Mouse (Mus musculus): ENCODE results near the gene Man1c1. TPM values are rescaled to one million over a fixed set of nuclear protein-coding genes. Genes with fewer than 3 reads are reported as not detected.

Gene Man1c1
- total RNA-seq, 1 experiment from 2014 or later: 2.0 TPM

GRCm38 (mm10) chr4:134730106-134730505 is 26.0 kb upstream of the Man1c1 start:
- ATAC-seq (ENCODE audit: extremely low read depth, insufficient number of reproducible peaks, low FRiP score, poor library complexity, severe bottlenecking): peak; percentile 27; the same call in 1 of the 2 replicates

- no peak for ATAC-seq (ENCODE audit: extremely low read depth, insufficient number of reproducible peaks, low FRiP score, poor library complexity, severe bottlenecking)
Measured at GRCm38 (mm10) chr4:134725735-134726345, 21.8 kb upstream of the Man1c1 start.

GRCm38 (mm10) chr4:134724974-134725373 is 20.9 kb upstream of the Man1c1 start:
- ATAC-seq (ENCODE audit: extremely low read depth, insufficient number of reproducible peaks, low FRiP score, poor library complexity, severe bottlenecking): no peak

GRCm38 (mm10) chr4:134723251-134723650 is 19.2 kb upstream of the Man1c1 start:
- ATAC-seq (ENCODE audit: extremely low read depth, insufficient number of reproducible peaks, low FRiP score, poor library complexity, severe bottlenecking): no peak

GRCm38 (mm10) chr4:134721076-134721475 is 17.0 kb upstream of the Man1c1 start:
- no peak for ATAC-seq (ENCODE audit: extremely low read depth, insufficient number of reproducible peaks, low FRiP score, poor library complexity, severe bottlenecking)

GRCm38 (mm10) chr4:134720371-134720770 is 16.3 kb upstream of the Man1c1 start:
- peak; percentile 6; the same call in 1 of the 2 replicates for ATAC-seq (ENCODE audit: extremely low read depth, insufficient number of reproducible peaks, low FRiP score, poor library complexity, severe bottlenecking)

GRCm38 (mm10) chr4:134719489-134719888 is 15.4 kb upstream of the Man1c1 start:
- no peak for ATAC-seq (ENCODE audit: extremely low read depth, insufficient number of reproducible peaks, low FRiP score, poor library complexity, severe bottlenecking)

GRCm38 (mm10) chr4:134713937-134714336 is 9.8 kb upstream of the Man1c1 start:
- ATAC-seq (ENCODE audit: extremely low read depth, insufficient number of reproducible peaks, low FRiP score, poor library complexity, severe bottlenecking): peak; percentile 87

- ATAC-seq (ENCODE audit: extremely low read depth, insufficient number of reproducible peaks, low FRiP score, poor library complexity, severe bottlenecking): no peak
Measured at GRCm38 (mm10) chr4:134705311-134705710, 1.2 kb upstream of the Man1c1 start.

- ATAC-seq (ENCODE audit: extremely low read depth, insufficient number of reproducible peaks, low FRiP score, poor library complexity, severe bottlenecking): no peak
Measured at GRCm38 (mm10) chr4:134704590-134704989, 500 bp upstream of the Man1c1 start.

- no peak for ATAC-seq (ENCODE audit: extremely low read depth, insufficient number of reproducible peaks, low FRiP score, poor library complexity, severe bottlenecking)
Measured at GRCm38 (mm10) chr4:134702981-134703834, 882 bp downstream of the Man1c1 start.

- peak; percentile 53 for ATAC-seq (ENCODE audit: extremely low read depth, insufficient number of reproducible peaks, low FRiP score, poor library complexity, severe bottlenecking)
Measured at GRCm38 (mm10) chr4:134701934-134702333, 2.2 kb downstream of the Man1c1 start.

GRCm38 (mm10) chr4:134700911-134701310 is 3.2 kb downstream of the Man1c1 start:
- ATAC-seq (ENCODE audit: extremely low read depth, insufficient number of reproducible peaks, low FRiP score, poor library complexity, severe bottlenecking): no peak

GRCm38 (mm10) chr4:134693202-134693940 is 10.7 kb downstream of the Man1c1 start:
- no peak for ATAC-seq (ENCODE audit: extremely low read depth, insufficient number of reproducible peaks, low FRiP score, poor library complexity, severe bottlenecking)

GRCm38 (mm10) chr4:134692388-134692787 is 11.7 kb downstream of the Man1c1 start:
- no peak for ATAC-seq (ENCODE audit: extremely low read depth, insufficient number of reproducible peaks, low FRiP score, poor library complexity, severe bottlenecking)

- no peak for ATAC-seq (ENCODE audit: extremely low read depth, insufficient number of reproducible peaks, low FRiP score, poor library complexity, severe bottlenecking)
Measured at GRCm38 (mm10) chr4:134686022-134686661, 17.9 kb downstream of the Man1c1 start.

GRCm38 (mm10) chr4:134684637-134685338 is 19.3 kb downstream of the Man1c1 start:
- ATAC-seq (ENCODE audit: extremely low read depth, insufficient number of reproducible peaks, low FRiP score, poor library complexity, severe bottlenecking): no peak

- ATAC-seq (ENCODE audit: extremely low read depth, insufficient number of reproducible peaks, low FRiP score, poor library complexity, severe bottlenecking): no peak
Measured at GRCm38 (mm10) chr4:134683892-134684291, 20.2 kb downstream of the Man1c1 start.

GRCm38 (mm10) chr4:134683008-134683407 is 21.1 kb downstream of the Man1c1 start:
- no peak for ATAC-seq (ENCODE audit: extremely low read depth, insufficient number of reproducible peaks, low FRiP score, poor library complexity, severe bottlenecking)

All from neutrophil, adult 5-6 weeks (primary cell).